Mouse (Mus musculus) spleen, postnatal 4 days (tissue): ENCODE measurements around the gene Igfbp7.

Experiments used
- DNase-seq, 2 experiments: peaks; one replicate each; pipeline ENCODE4 v3.0.0; 2022; ENCODE audit warnings: low spot score in 2 of 2

Gene Igfbp7

DNA sequence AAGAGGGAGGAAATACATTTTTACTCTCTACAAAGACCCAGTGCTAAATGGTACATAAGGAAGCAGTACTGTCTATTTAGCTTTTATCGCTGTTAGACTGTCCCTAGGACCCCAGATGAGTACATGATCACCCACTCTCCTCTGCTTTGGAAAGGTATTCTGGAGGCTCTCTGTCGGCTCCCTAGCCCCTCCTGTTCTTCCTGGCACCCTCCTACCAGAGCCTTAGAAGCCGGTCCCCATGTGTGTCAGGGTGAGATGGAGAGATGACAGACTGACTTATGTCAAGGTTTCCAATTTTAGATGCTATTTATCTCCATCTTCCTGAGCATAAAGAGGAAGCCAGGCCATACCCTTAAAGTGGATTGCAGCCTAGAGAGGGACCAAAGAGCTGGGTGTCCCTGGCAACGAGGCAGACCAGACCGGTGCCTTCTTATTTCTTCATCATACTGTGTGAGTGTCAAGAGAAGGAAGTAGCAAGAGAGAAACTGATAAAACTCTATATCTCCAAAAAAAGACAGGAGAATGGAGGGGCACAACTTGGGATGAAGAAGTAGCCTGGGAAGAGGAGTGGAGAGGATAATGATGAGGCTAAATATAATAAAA is 2.3 kb downstream of the Igfbp7 start:
- DNase-seq, result no peak

DNA sequence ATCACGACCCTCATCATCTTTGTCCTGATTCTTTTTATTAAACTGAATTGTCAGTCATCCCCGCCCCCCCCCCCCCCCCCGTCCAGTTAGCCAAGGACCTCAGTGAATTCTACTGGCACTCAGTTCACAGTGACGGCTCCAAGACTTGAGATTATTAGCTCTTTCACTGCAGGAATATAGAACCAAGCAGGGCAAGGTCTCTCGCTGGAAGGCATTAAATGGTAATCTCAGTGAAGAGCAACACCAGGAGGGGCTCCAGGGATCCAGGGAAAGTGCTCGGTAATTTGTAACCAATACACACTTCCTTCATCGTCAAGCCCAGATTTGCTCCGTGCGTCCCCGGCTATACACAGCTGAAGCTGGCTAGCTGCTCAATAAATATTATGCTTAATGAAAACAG is 2.9 kb downstream of the Igfbp7 start:
- DNase-seq, result no peak

DNA sequence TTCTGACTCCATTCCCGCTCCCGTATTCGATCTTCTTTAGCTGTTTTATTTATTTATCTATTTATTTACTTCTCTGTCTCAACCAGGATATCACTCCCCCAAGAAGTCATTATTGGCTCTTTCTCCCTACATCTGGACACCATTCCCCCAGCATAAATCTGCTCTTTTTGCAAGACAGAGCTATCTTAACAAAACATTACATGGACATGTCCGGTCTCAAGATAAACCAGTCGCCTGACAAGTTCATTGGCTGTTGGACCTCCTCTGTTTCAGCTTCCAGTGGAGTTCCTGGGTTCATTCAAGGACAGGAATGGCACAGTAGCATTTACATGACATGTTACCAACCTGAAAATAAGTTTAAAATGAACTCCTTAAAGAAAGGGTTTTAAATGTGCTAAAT is 4.9 kb downstream of the Igfbp7 start:
- DNase-seq, result no peak

DNA sequence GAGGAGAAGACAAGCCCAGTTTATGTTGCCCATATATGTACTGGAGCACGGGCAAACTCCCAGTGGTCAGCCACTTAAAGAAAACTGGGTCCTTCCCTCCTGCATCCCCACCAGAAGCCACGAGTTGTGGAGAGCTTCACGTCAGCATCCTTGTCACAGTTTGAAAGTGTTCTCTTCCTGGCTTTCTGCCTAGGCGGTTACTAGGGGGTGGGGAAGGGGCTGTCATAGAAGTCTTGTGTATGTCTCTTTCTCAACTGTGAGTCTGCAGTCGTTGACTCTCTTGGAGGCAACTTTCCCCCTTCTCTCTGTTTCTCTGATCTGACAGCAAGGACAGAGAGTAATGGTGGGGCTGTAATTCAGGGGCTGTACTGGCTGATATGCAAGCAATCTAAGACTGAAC is 5.7 kb downstream of the Igfbp7 start:
- no peak for DNase-seq

DNA sequence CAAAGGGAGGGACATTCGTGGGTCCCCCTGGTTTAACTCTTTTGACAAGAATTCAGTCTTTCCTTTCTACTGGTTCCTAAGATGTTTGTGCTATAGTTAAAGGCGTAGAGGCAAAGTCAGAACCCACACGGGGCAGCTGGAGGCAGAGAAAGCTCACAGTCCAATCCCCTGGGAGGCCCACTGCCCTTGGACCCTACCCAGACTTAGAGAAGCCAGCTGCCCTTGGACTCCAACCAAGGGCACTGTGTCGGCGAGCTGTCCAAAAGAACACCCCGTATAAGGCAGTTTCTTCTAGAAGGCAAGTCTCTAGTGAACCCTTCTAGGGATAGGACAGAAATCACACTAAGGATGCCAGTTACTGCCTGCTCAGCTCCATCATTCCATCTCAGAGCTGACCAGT is 7.0 kb downstream of the Igfbp7 start:
- DNase-seq, result no peak

DNA sequence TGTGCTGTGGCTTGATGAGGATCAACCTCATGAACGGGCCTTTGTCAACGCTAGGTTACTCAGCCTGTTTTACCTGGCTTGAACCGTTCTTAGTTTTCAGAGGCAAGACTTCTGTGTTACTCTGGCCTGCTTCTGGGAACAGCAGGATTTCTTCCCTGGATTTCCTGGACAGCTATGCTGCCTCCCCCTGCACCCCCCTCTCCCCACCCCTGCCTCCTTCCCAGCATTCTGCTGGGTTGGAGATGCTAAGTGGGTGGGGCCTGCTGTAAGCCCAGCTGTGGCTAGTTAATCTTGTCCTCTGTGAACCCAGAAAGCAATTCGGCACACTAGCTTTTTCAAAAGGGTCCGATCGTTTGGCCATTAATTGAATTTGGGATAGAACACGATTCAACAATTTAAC is 7.7 kb downstream of the Igfbp7 start:
- no peak for DNase-seq

DNA sequence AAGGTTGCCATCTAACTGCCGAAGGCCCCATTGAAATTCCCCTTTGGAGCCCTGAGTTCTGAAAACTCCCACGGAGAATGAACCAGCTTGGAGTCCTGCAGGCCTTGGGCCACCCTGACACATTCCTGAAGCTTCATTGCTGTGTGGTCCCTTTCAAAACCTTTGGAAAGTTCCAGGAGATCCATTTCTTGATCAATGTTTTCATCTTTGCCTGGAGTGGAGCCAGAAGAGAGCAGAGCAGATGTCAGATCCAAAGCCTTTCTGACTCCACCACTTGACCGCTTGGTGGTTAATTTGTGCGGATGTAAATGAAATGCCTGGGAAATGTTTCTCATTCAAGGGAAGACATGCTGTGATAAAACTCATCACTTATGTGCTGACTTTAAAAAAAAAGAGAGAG is 8.8 kb downstream of the Igfbp7 start:
- no peak for DNase-seq

DNA sequence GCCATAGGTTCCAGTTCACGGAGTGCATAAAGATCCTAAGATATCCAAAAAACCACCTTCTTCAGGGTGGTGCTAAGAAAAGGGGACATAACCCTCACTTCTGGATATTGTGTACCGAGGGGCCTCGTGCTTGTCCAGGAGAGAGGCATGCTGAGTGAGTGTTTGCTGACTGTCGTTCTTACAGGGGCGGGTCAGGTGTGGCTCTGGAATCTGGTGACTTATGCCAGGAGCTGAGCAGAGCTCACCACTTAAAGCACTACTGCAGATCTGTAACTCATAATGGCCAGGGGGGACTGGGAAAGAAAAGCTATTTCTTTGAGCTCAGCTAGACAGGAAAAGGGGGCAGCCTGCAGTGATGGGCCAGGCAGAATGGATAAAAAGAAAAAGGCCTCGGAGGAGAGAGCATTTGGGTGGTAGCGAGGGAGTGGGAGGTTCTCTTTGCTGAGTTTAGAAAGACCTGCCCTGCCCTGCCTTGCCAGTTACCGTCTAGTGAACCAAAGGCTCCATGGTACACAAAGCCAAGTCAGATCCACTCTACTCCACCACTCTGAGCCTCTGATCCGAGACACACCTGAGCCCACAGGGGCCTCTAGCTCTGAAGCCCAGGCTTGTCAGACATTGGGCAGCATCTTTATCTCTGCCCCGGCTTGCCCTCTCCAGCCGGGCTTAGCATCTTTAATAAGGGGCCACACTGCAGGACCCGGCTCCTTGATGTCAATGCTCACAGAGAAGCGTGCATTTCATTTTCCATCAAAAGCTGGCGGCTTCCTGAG is 9.4 kb downstream of the Igfbp7 start:
- DNase-seq, result no peak

DNA sequence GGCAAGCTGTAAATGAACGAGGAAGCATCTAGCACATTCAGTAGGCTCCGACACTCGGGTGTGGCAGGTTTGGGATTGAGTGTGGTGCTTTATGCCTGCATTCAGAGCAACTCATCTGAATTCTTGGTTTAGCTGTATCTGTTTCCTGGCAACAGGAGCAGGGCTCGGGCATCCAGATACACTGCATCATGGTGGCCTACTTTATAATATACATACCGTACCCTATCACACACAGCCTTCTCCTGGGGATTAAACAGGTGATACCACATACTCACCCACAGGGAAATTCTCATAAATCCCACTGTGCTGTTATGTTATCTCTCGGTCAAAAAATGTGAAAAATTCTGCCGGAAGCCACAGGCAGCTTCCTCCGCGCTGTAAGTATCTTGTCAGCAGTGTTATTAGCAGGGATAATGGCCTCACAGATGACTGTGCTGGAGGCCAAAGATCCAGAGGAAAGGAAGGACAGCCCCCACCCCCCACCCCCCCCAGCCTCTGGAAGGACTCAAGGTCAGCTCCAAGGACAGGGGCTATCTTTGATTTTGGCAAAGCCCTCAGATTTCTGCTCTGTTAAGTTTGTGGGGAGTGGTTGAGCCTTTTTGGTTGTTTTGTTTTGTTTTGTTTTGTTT is 13.7 kb downstream of the Igfbp7 start:
- DNase-seq, result no peak

DNA sequence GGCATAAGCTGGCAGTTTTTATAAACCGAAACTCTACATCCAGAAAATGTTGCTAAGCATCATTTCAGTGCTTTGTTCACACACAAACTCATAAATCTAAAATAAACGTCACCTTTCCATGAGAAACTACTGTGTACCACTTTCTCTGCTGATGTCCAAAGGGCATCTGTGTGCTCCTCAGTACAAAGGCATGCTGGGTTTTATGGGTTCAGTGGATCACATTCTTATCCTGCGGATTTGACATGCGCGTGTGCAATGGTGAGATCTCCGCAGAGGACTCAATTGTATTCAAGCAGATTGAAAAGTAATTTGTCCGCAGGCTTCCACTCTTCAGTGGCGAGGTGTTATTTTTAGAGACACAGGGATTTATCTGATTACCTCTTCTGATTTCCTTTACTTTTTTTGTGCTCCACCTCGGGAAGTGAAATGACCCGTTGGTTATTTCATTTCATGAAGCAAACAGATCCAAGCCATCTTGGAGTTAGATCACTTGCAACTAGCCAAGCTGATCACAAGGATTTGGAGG is 14.7 kb downstream of the Igfbp7 start:
- DNase-seq, result no peak

DNA sequence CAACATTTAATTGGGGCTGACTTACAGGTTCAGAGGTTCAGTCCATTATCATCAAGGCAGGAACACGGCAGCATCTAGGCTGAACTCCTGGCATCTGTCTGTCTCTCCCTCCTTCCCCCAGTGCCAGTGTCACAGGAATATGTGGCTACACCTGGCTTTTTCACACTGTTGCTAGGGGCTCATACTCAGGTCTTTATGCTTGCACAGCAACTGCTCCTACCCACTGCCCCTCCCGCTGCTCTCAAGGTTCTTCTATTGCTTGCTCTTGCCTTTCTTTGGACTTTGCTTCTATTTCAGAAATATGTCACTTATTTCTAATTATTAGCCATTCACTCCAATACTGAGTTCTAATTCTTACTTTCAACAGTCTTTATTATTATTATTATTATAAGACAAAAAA is 17.6 kb downstream of the Igfbp7 start:
- no peak for DNase-seq

DNA sequence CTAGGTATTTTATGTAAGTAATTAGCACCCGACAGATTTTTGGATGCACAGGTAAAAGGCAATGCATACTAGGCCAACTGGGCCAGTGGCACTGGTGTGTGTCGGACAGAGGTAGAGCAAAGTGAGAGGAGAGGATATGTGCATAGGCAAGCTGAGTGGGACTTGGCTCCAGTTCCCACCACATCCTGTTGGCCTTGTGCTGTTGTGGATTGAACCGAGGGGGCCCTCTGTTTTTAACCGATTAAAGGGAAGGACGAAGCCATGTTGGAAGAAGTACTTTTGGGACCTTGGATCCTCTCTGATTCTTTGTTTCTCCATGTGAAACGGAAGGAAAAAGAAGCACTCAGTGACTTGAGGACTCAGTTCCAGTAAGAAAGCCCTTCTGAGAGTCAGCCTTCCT is 19.5 kb downstream of the Igfbp7 start:
- DNase-seq, result no peak

DNA sequence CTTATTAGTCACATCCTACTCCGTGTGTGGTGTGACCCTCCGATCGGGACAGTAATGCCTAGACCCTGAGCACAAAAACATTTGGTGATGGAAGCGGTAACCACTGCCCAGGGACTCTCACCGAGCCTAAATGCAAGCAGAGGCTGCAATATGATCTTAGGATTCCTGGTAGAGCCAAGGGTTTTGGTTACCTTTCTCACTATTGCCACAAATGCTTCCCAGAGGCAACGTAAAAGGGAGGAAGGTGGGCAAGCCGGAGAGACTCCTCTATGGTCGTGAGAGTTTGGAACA is 20.5 kb downstream of the Igfbp7 start:
- DNase-seq, result no peak

DNA sequence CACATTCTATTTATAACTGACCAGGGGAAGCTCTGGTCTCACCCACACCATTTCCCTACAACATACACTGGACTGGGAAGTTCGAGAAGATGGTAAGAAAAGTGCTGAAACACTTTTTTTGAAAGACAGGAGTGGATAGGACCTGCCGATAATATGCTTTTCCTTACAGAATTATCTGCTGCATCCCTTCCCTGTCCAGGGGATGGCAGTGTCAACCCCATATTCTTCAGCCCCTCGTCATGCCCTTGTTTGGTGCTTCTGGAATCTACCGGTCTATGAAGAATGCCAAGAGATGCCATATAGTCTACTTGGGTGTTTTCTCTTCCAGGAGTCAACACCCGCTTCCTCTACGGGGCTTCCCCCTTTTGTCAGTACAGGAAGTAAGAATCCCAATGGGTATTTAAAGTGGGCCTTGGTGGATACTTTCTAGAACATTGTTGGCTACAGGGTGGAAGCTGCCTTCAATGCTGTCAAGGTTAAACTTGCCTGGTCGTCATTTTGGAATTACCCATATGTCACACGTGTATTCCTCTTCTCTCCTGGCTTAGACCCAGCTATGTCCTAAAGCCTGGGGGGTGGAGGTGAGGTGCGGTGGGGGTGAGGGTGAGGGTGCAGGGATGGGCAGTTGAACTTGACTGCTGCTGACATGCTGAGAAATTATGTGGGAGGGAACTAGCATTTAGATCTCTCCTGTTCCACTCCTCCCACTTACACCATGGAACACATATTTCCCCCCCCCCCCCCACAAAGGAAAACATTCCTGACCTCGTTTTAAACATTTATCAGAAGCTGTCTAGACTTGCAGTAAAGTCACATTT is 21.0 kb downstream of the Igfbp7 start:
- DNase-seq, result no peak

DNA sequence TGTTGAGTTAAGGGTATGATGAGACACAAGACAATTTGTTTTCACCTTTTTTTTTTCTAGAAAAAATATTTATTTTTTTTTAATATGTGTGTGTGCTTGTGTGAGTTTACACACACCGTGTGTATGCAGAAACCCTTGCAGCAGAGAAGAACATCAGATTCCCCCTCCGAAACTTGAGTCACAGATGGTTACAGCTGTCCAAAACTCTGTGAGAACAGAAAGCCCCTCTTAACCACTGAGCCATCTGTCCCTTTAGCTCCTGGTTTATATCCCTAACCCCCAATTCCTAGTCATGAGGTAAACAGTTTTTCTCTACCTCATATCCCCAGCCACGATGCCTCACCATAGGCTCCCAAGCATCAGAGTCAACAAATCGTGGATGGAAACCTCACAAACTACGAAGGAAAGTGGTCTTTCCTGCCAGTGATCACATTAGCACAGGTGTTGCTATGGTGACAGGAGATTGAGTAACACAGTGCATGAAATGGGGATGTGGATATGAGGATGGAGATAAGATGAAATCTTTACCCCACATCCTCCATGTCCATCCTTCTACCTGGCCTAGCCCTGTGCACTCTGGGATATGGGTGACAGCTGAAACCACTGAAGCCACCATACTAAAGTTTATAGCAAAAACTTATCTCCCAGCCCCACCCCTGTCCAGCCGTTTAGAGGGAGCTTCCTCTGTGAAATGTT is 21.8 kb downstream of the Igfbp7 start:
- no peak for DNase-seq

DNA sequence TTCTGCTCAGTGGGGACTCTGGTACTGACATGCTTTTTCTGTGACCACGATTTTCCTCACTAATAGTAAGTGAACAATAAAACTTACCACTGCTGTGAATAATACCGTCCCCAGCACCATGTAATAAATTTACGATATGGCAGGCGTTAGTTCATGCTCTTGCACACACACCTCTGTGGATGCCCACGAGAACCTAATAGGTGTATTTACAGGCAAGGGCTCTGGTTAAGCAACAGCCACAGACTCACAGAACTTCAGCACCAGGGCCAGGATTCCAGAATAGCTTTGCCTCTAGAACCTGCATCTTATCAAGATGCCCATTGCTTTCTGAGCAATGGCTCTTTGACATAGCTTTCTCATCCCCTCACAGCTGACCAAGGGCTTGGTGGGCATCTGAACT is 22.6 kb downstream of the Igfbp7 start:
- no peak for DNase-seq

DNA sequence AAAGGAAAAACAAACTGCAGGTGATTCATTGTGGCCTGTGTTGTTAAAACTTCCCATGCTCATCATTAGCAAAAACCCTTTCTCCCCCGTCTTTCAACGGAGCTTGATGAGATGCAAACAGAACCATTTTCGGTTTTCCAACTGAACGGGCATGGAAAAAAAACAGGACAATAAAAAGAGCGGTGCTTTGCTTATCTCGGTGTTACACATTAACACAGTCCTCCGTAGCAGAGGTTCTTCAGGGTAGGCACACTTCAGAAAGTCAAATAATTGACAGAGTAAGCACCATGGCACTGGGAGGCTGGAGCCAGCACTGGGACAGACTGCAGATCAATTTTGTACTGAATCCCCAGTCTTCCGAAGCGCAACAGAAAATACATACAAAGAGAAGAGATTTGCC is 23.1 kb downstream of the Igfbp7 start:
- DNase-seq, result no peak

DNA sequence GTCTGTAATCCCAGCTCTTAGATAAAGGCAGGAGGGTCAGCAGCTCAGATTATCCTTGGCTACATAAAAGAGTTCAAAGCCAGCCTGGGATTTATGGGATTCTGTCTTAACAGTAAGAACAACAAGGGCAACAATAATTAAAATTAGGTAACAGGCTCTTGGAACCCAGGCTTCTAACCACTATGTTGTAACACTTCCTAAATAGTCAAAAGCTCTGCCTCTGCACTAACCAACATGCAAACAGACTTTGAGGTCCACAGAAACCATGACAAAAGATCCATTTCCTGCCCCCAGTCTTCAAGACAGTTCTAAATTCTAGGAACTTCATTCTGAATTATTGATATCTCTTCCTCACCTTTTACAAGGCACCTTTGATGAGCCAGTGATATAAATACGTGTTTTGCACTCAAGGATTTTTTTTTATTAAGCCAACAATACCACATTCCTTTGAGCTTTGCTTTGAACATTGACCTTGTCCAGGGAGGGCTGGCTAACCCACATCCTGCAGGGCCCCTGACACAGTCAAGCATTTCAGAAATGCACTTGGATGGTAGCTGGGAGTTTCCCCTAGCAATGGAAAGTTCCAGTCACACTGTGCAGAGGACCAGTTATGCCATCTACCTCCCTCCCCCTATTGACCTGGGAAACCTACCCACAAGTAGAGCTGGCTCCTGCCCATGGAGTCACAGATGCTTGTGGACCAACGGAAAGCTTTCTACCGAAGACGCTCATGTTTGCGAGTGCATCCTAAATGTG is 23.9 kb downstream of the Igfbp7 start:
- no peak for DNase-seq

DNA sequence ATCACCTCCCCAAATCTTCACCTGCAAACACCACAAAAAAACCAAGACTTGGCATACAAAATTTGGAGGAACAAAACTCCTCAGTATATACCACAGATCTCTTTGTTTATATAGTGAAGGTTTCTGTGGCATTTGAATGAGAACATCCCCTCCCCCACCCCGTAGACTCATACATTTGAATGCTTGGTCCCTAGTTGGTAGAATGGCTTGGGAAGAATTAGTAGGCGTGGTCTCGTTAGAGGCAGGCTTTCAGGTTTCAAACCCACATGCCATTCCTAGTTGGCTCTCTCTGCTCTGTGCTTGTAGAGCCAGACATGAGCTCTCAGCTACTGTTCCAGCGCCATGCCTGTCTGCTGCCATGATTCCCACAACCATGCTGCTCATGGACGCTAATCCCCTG is 26.2 kb downstream of the Igfbp7 start:
- no peak for DNase-seq

DNA sequence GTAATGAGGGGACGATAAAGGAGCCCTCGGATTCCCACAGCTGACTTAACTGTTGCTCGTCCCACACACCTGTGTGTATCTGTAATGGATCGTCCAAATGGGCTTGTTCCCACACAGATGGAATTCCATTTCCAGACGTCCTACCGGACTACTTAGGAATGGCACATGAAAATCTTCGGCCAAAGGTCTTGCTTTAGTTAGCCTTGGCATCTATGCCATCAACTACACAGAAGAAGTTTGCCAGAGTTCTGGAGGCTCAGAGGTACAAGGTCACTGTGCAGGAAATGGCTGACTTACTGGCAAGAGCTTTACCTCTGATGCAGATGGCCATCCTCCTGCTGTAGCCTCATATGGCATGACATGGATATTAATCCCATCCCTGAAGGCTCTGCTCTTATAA is 26.6 kb downstream of the Igfbp7 start:
- DNase-seq, result no peak

DNA sequence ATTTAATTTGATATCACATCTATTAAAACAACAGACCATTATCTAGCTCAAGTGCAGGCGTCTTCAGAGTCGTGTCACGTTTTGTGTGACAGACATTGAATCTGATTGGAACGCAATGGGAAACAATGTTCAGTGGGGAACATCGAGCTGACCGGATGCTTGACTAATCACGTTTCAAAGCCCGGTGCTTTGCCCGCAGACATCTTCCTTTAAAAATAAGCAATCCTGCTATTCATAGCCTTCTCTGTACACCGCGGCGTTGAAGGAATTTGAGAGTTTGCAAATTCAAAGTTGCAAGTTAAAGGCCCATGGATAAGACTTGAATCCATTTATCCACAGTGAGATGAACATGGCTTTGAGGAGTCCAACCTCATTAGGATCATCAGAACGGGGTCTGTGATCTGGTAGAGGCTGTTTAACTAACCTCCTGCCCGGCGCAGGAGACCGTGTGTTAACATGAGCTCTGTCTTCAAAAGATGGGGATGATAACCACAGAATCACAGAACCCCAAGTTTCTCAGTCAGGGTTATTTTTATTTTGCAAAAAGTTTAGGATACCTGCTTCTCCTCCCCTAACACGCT is 27.4 kb downstream of the Igfbp7 start:
- no peak for DNase-seq
